Mouse (Mus musculus) intestine, embryonic 14.5 days (tissue): ENCODE data around the gene Fosl1. TPM values are rescaled to one million over a fixed set of nuclear protein-coding genes. Genes with fewer than 3 reads are reported as not detected.

Experiments
- ATAC-seq: fragments of 200-750 bp; cut with Nextera tagmentation; replicated peaks from 2 replicates; pipeline ENCODE4 v1.8.0; 2017; ENCODE audit warnings: low read depth, moderate number of reproducible peaks, moderate TSS enrichment, moderate library complexity; ENCODE audit not compliant: low FRiP score, low TSS enrichment
- DNase-seq: peaks from one replicate; pipeline ENCODE4 v3.0.0-alpha.2; 2018; ENCODE audit warnings: low spot score
- H3K27ac ChIP-seq: fragments of 300-500 bp; sonication (generic); 2 replicates; pipeline ENCODE4 v1.5.1; 2014; ENCODE audit warnings: low read depth, mild to moderate bottlenecking, control low read depth
- H3K27me3 ChIP-seq: fragments of 300-500 bp; sonication (generic); replicated peaks from 2 replicates; pipeline ENCODE4 v1.6.1; 2014; ENCODE audit warnings: low read length, control low read depth; ENCODE audit not compliant: control insufficient read depth, insufficient read depth
- H3K36me3 ChIP-seq: fragments of 300-500 bp; sonication (generic); 2 replicates; pipeline ENCODE4 v1.6.1; 2014; ENCODE audit warnings: low read length, control low read depth; ENCODE audit not compliant: control insufficient read depth, insufficient read depth
- H3K4me1 ChIP-seq: fragments of 300-500 bp; sonication (generic); replicated peaks from 2 replicates; pipeline ENCODE4 v1.6.1; 2014; ENCODE audit warnings: low read length, control low read depth, mixed read lengths; ENCODE audit not compliant: control insufficient read depth, insufficient read depth
- H3K4me2 ChIP-seq: fragments of 300-500 bp; sonication (generic); 2 replicates; pipeline ENCODE4 v1.6.1; 2014; ENCODE audit warnings: low read length
- H3K4me3 ChIP-seq: fragments of 300-500 bp; sonication (generic); 2 replicates; pipeline ENCODE4 v1.5.1; 2014; ENCODE audit warnings: low read depth, low read length, control low read depth, mixed read lengths
- H3K9ac ChIP-seq: fragments of 300-500 bp; sonication (generic); 2 replicates; pipeline ENCODE4 v1.6.1; 2014; ENCODE audit warnings: mild to moderate bottlenecking, low read length
- H3K9me3 ChIP-seq: fragments of 300-500 bp; sonication (generic); 2 replicates; pipeline ENCODE4 v1.6.1; 2016; ENCODE audit warnings: low read length, control low read depth; ENCODE audit not compliant: control insufficient read depth
- WGBS: fragments of 180-500 bp; shearing (Covaris S2); extraction: QIAGEN DNeasy Blood & Tissue Kit; methylation state at CpG from one replicate; pipeline ENCODE4 v1.1.7; 2014; 5-methylcytosine and 5-hydroxymethylcytosine counted together
- polyA plus RNA-seq: library from polyadenylated mRNA; unstranded; fragments of >200 nt; fragmentation: Nextera tagmentation; extraction: Ambion mirVana; gene quantifications from 2 replicates; pipeline ENCODE4 v1.2.1, GENCODE M21; 2014

Gene Fosl1
- polyA plus RNA-seq, 1 experiment from 2014 or later = not detected

GRCm38 (mm10) chr19:5422895-5423443, 24.4 kb upstream of the Fosl1 start:
- ATAC-seq (no peak), DNase-seq (no peak)
- peak overlapping the region; percentile 93 for H3K4me2 ChIP-seq
- H3K27ac ChIP-seq = no peak overlapping the region
- H3K9me3 ChIP-seq = no peaks in the 10 kb centered on the region
- H3K4me1 ChIP-seq = peaks cover 23% of the 10 kb centered on the region
- peaks cover 47% of the 10 kb centered on the region for H3K36me3 ChIP-seq
- H3K9ac ChIP-seq = 0 out of 2 replicates have a peak overlapping the region, but pooled peaks have one; percentile 75
- no peaks in the 10 kb centered on the region for H3K27me3 ChIP-seq
- 83% methylated on average over 9 of the region's 9 CpGs for WGBS
- 0 out of 2 replicates have a peak overlapping the region, but pooled peaks have one; percentile 78 for H3K4me3 ChIP-seq

- H3K4me3 ChIP-seq = peak overlapping the region; percentile 78
- H3K27me3 ChIP-seq = no peaks in the 10 kb centered on the region
- H3K4me2 ChIP-seq = peak overlapping the region; percentile 93
- H3K27ac ChIP-seq = peak overlapping the region; percentile 82
- WGBS = 63% methylated on average over 12 of the region's 12 CpGs
- peak overlapping the region; percentile 75 for H3K9ac ChIP-seq
- no peaks in the 10 kb centered on the region for H3K9me3 ChIP-seq
- peaks cover 47% of the 10 kb centered on the region for H3K36me3 ChIP-seq
- H3K4me1 ChIP-seq = peaks cover 23% of the 10 kb centered on the region
- DNase-seq (no peak), ATAC-seq (no peak)
Observed at GRCm38 (mm10) chr19:5423561-5423960, 23.8 kb upstream of the Fosl1 start.

GRCm38 (mm10) chr19:5424092-5424781, 23.1 kb upstream of the Fosl1 start:
- Histone ChIP-seq H3K36me3 (peaks cover 47% of the 10 kb centered on the region), H3K9me3 (no peaks in the 10 kb centered on the region), H3K4me2 (peak overlapping the region; percentile 93), H3K4me1 (peaks cover 23% of the 10 kb centered on the region), H3K27ac (peak overlapping the region; percentile 82), H3K4me3 (peak overlapping the region; percentile 78), H3K27me3 (no peaks in the 10 kb centered on the region), H3K9ac (peak overlapping the region; percentile 75)
- DNase-seq (no peak), ATAC-seq (peak; percentile 65)
- WGBS = under 1% methylated on average over 26 of the region's 48 CpGs

- Histone ChIP-seq H3K4me3 (peak within 1 kb of the TSS; percentile 78), H3K4me1 (peaks cover 23% of the 10 kb centered on the region), H3K4me2 (peak within 1 kb of the TSS; percentile 99), H3K9ac (peak within 1 kb of the TSS; percentile 94), H3K9me3 (no peaks in the 10 kb centered on the region), H3K27ac (peak within 1 kb of the TSS; percentile 82), H3K27me3 (no peaks in the 10 kb centered on the region), H3K36me3 (peaks cover 44% of the 10 kb centered on the region)
- WGBS = under 1% methylated on average over 70 of the region's 87 CpGs
- peak; percentile 92 for ATAC-seq
- DNase-seq = peak; percentile 100
Observed at GRCm38 (mm10) chr19:5424782-5425741, 22.3 kb upstream of the Fosl1 start, which contains the start of the genes Drap1 and AI837181. Drap1 (minus strand) TSS chr19:5424979. AI837181 (plus strand) TSS chr19:5425144.

GRCm38 (mm10) chr19:5425906-5426565, 21.3 kb upstream of the Fosl1 start:
- Histone ChIP-seq H3K36me3 (peaks cover 34% of the 10 kb centered on the region), H3K27me3 (no peaks in the 10 kb centered on the region), H3K27ac (no peak overlapping the region), H3K4me3 (peak overlapping the region; percentile 78), H3K4me2 (peak overlapping the region; percentile 99), H3K9ac (peak overlapping the region; percentile 94), H3K9me3 (no peaks in the 10 kb centered on the region), H3K4me1 (peaks cover 23% of the 10 kb centered on the region)
- 86% methylated on average over 18 of the region's 18 CpGs for WGBS
- no peak for DNase-seq
- ATAC-seq = no peak

- DNase-seq (no peak), ATAC-seq (no peak)
- Histone ChIP-seq H3K4me1 (peaks cover 23% of the 10 kb centered on the region), H3K27me3 (no peaks in the 10 kb centered on the region), H3K9me3 (no peaks in the 10 kb centered on the region), H3K9ac (no peak overlapping the region), H3K36me3 (peaks cover 27% of the 10 kb centered on the region), H3K4me3 (no peak overlapping the region), H3K27ac (no peak overlapping the region), H3K4me2 (no peak overlapping the region)
- 90% methylated on average over 13 of the region's 13 CpGs for WGBS
Observed at GRCm38 (mm10) chr19:5426640-5427290, 20.6 kb upstream of the Fosl1 start.

GRCm38 (mm10) chr19:5428083-5428482, 19.3 kb upstream of the Fosl1 start:
- H3K4me1 ChIP-seq = peaks cover 27% of the 10 kb centered on the region
- DNase-seq (no peak), ATAC-seq (no peak)
- no peak overlapping the region for H3K4me3 ChIP-seq
- H3K27me3 ChIP-seq = no peaks in the 10 kb centered on the region
- no peaks in the 10 kb centered on the region for H3K9me3 ChIP-seq
- H3K4me2 ChIP-seq = no peak overlapping the region
- peaks cover 16% of the 10 kb centered on the region for H3K36me3 ChIP-seq
- 73% methylated on average over 2 of the region's 2 CpGs for WGBS
- H3K27ac ChIP-seq = no peak overlapping the region
- H3K9ac ChIP-seq = no peak overlapping the region
